Mouse (Mus musculus): Measurements from ENCODE around the gene Uck1. TPM values are rescaled to one million over a fixed set of nuclear protein-coding genes. Genes with fewer than 3 reads are reported as not detected.

Uck1 gene
- total RNA-seq (2014; fragmentation: Nextera tagmentation), result 26.1 and 50.0 TPM in 2 replicates
- 41.7 and 42.5 TPM in 2 replicates for total RNA-seq (2017)
- 53.2 and 56.1 TPM in 2 replicates for polyA plus RNA-seq (2012)

GRCm38 (mm10) chr2:32259657-32260417 is at the start of gene Uck1:
Gene Uck1, minus strand, starts transcription at chr2:32260159.
- ATAC-seq (ENCODE audit: extremely low read depth, insufficient number of reproducible peaks, low FRiP score, poor library complexity, severe bottlenecking) (peak; percentile 87), DNase-seq (ENCODE audit: low spot score) (peak; percentile 97)
- Histone ChIP-seq H3K4me3 (ENCODE audit: low read depth, low read length) (peak within 1 kb of the TSS; percentile 96), H3K9me3 (replicated peaks) (no peaks in the 10 kb centered on the region), H3K27me3 (ENCODE audit: insufficient read depth, low read length) (peaks cover 8% of the 10 kb centered on the region; the same call in 1 of the 2 replicates), H3K36me3 (replicated peaks) (peaks cover 35% of the 10 kb centered on the region), H3K4me1 (ENCODE audit: insufficient read depth, low read depth, low read length) (peaks cover 30% of the 10 kb centered on the region)
- no peak for TF ChIP-seq POLR2AphosphoS5 (IDR thresholded peaks at IDR 0.05; ENCODE audit: insufficient replicate concordance, low read depth, low read length)
- TF ChIP-seq CTCF (IDR thresholded peaks at IDR 0.05; ENCODE audit: low read depth, low read length), result no peak
- no peak for TF ChIP-seq TAL1 (conservative IDR thresholded peaks at IDR 0.05; ENCODE audit: low read depth, low read length)
- TF ChIP-seq GATA2 (IDR thresholded peaks at IDR 0.05; ENCODE audit: borderline replicate concordance, low read depth, low read length), result no peak
- no peak for TF ChIP-seq GATA1 (IDR thresholded peaks at IDR 0.05; ENCODE audit: borderline replicate concordance, low read length)

GRCm38 (mm10) chr2:32308870-32309568 is 49.1 kb upstream of the Uck1 start:
- Histone ChIP-seq H3K36me3 (replicated peaks) (peaks cover 63% of the 10 kb centered on the region), H3K4me1 (ENCODE audit: insufficient read depth, low read depth, low read length) (peaks cover 17% of the 10 kb centered on the region), H3K9me3 (replicated peaks) (no peaks in the 10 kb centered on the region), H3K27me3 (ENCODE audit: insufficient read depth, low read length) (peaks cover 25% of the 10 kb centered on the region), H3K4me3 (ENCODE audit: low read depth, low read length) (no peak overlapping the region)
- DNase-seq (ENCODE audit: low spot score) (no peak), ATAC-seq (ENCODE audit: extremely low read depth, insufficient number of reproducible peaks, low FRiP score, poor library complexity, severe bottlenecking) (no peak)
- TF ChIP-seq CTCF (IDR thresholded peaks at IDR 0.05; ENCODE audit: low read depth, low read length), result no peak
- no peak for TF ChIP-seq TAL1 (conservative IDR thresholded peaks at IDR 0.05; ENCODE audit: low read depth, low read length)
- no peak for TF ChIP-seq POLR2AphosphoS5 (IDR thresholded peaks at IDR 0.05; ENCODE audit: insufficient replicate concordance, low read depth, low read length)
- TF ChIP-seq GATA1 (IDR thresholded peaks at IDR 0.05; ENCODE audit: borderline replicate concordance, low read length), result no peak
- TF ChIP-seq GATA2 (IDR thresholded peaks at IDR 0.05; ENCODE audit: borderline replicate concordance, low read depth, low read length), result no peak

- ATAC-seq (ENCODE audit: extremely low read depth, insufficient number of reproducible peaks, low FRiP score, poor library complexity, severe bottlenecking), result no peak
- TF ChIP-seq GATA2 (IDR thresholded peaks at IDR 0.05; ENCODE audit: borderline replicate concordance, low read depth, low read length) (no peak), CTCF (IDR thresholded peaks at IDR 0.05; ENCODE audit: low read depth, low read length) (peak; percentile 84)
- Histone ChIP-seq H3K27me3 (ENCODE audit: insufficient read depth, low read length) (peaks cover 21% of the 10 kb centered on the region), H3K4me3 (ENCODE audit: low read depth, low read length) (no peak overlapping the region), H3K9me3 (replicated peaks) (no peaks in the 10 kb centered on the region), H3K36me3 (replicated peaks) (peaks cover 72% of the 10 kb centered on the region), H3K4me1 (ENCODE audit: insufficient read depth, low read depth, low read length) (peaks cover 17% of the 10 kb centered on the region)
- DNase-seq (ENCODE audit: low spot score), result peak; percentile 49
Measured at GRCm38 (mm10) chr2:32307941-32308760, 48.2 kb upstream of the Uck1 start.

- no peak for TF ChIP-seq GATA2 (IDR thresholded peaks at IDR 0.05; ENCODE audit: borderline replicate concordance, low read depth, low read length)
- TF ChIP-seq GATA1 (IDR thresholded peaks at IDR 0.05; ENCODE audit: borderline replicate concordance, low read length), result no peak
- no peak for TF ChIP-seq CTCF (IDR thresholded peaks at IDR 0.05; ENCODE audit: low read depth, low read length)
- TF ChIP-seq TAL1 (conservative IDR thresholded peaks at IDR 0.05; ENCODE audit: low read depth, low read length), result no peak
- TF ChIP-seq POLR2AphosphoS5 (IDR thresholded peaks at IDR 0.05; ENCODE audit: insufficient replicate concordance, low read depth, low read length), result no peak
- DNase-seq (ENCODE audit: low spot score), result no peak
- peaks cover 14% of the 10 kb centered on the region for H3K27me3 ChIP-seq (ENCODE audit: insufficient read depth, low read length)
- H3K4me1 ChIP-seq (ENCODE audit: insufficient read depth, low read depth, low read length), result peaks cover 11% of the 10 kb centered on the region
- no peak overlapping the region for H3K4me3 ChIP-seq (ENCODE audit: low read depth, low read length)
- H3K36me3 ChIP-seq (replicated peaks), result peaks cover 80% of the 10 kb centered on the region
- no peaks in the 10 kb centered on the region for H3K9me3 ChIP-seq (replicated peaks)
- no peak for ATAC-seq (ENCODE audit: extremely low read depth, insufficient number of reproducible peaks, low FRiP score, poor library complexity, severe bottlenecking)
Measured at GRCm38 (mm10) chr2:32307247-32307798, 47.4 kb upstream of the Uck1 start.

GRCm38 (mm10) chr2:32306176-32306575 is 46.2 kb upstream of the Uck1 start:
- DNase-seq (ENCODE audit: low spot score) (no peak), ATAC-seq (ENCODE audit: extremely low read depth, insufficient number of reproducible peaks, low FRiP score, poor library complexity, severe bottlenecking) (no peak)
- TF ChIP-seq GATA1 (IDR thresholded peaks at IDR 0.05; ENCODE audit: borderline replicate concordance, low read length) (no peak), CTCF (IDR thresholded peaks at IDR 0.05; ENCODE audit: low read depth, low read length) (no peak)
- H3K4me3 ChIP-seq (ENCODE audit: low read depth, low read length), result no peak overlapping the region
- peaks cover 92% of the 10 kb centered on the region for H3K36me3 ChIP-seq (replicated peaks)
- peaks cover 6% of the 10 kb centered on the region for H3K27me3 ChIP-seq (ENCODE audit: insufficient read depth, low read length)
- peaks cover 2% of the 10 kb centered on the region for H3K4me1 ChIP-seq (ENCODE audit: insufficient read depth, low read depth, low read length)
- H3K9me3 ChIP-seq (replicated peaks), result no peaks in the 10 kb centered on the region

- peaks cover 96% of the 10 kb centered on the region for H3K36me3 ChIP-seq (replicated peaks)
- peaks cover 5% of the 10 kb centered on the region; the same call in 1 of the 2 replicates for H3K27me3 ChIP-seq (ENCODE audit: insufficient read depth, low read length)
- DNase-seq (ENCODE audit: low spot score), result no peak
- no peaks in the 10 kb centered on the region for H3K4me1 ChIP-seq (ENCODE audit: insufficient read depth, low read depth, low read length)
- H3K4me3 ChIP-seq (ENCODE audit: low read depth, low read length), result no peak overlapping the region
- H3K9me3 ChIP-seq (replicated peaks), result no peaks in the 10 kb centered on the region
- no peak for TF ChIP-seq GATA1 (IDR thresholded peaks at IDR 0.05; ENCODE audit: borderline replicate concordance, low read length)
- no peak for TF ChIP-seq CTCF (IDR thresholded peaks at IDR 0.05; ENCODE audit: low read depth, low read length)
- TF ChIP-seq GATA2 (IDR thresholded peaks at IDR 0.05; ENCODE audit: borderline replicate concordance, low read depth, low read length), result no peak
- TF ChIP-seq POLR2AphosphoS5 (IDR thresholded peaks at IDR 0.05; ENCODE audit: insufficient replicate concordance, low read depth, low read length), result no peak
- no peak for TF ChIP-seq TAL1 (conservative IDR thresholded peaks at IDR 0.05; ENCODE audit: low read depth, low read length)
- ATAC-seq (ENCODE audit: extremely low read depth, insufficient number of reproducible peaks, low FRiP score, poor library complexity, severe bottlenecking), result no peak
Measured at GRCm38 (mm10) chr2:32305668-32306067, 45.7 kb upstream of the Uck1 start.
